Mouse (Mus musculus): ENCODE data around the gene Iqcn.

Gene Iqcn

GRCm38 (mm10) chr8:70757523-70758307 lies 54.5 kb downstream of the Iqcn start:
- DNase-seq: no peak

DNA sequence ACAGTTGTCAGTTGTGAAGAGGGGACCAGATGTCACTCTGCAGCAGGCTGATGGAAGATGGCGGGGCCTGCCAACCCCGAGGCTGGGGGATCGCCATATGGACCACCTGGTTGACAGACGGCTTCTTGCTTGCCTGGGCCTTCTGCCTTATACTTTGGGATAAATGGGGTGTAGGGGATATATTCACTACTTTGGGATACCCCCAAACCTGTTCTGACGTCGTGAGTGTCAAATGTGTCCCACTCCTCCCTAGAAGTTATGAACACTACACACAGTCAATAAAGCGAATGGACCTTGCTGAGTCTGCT lies 55.0 kb downstream of the Iqcn start:
- no peak for DNase-seq

- DNase-seq: peak; percentile 47
Measured at GRCm38 (mm10) chr8:70758616-70759561, 55.6 kb downstream of the Iqcn start.

DNA sequence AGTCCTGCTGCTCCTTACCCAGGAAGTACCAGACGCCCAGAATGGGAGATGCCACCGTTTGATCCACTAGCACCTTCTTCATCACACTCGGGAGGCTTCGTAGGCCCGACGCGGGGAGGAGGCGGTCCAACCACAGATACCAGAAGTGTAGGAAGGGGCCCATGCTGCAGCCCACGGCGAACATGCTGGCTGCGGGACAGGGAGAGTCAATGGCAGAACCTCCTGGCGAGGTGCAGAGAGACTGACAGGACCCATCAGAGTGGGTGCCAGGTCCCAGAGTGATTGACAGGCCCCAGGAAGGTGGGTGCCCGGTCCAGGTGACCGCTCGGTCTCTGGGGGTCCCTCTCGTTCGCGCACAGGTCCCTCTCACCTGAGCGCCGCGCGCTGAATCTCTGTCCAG lies 57.1 kb downstream of the Iqcn start:
- DNase-seq: no peak

DNA sequence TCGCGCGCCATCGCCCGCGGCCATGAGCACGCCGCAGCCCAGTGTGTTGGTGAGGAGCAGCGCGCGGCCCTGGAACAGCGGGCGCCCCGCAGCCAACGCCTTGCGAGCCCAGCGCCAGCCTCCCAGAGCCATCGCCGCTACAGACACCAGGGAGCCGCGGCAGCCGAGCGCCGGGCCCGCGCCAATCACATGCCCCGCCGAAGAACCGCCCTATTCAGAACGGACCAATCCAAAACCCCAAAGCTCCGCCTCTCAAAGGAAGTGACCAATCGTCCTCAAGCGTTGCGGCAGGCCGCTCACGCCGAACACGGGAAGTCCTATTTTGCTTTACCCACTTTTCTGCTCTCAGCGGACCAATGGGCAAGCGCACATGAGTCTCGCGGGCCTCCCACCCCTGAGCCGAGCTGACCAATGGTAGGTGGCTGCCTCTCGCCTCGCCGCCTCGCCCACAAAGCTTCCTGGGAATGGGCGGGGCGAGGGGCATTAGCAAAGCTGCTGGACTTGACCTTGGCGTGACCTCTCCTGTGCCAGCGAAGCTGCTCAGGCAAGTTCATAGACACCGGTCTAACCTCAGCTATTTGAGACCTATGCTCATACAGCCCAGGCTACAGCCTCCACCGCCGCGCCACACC lies 57.6 kb downstream of the Iqcn start, which contains the start of gene Mpv17l2:
Gene Mpv17l2 (minus strand): TSS at position 172 of the 632 bp plus-strand sequence.
- DNase-seq: peak; percentile 92

- no peak for DNase-seq
Measured at GRCm38 (mm10) chr8:70762118-70762517, 58.9 kb downstream of the Iqcn start.

DNA sequence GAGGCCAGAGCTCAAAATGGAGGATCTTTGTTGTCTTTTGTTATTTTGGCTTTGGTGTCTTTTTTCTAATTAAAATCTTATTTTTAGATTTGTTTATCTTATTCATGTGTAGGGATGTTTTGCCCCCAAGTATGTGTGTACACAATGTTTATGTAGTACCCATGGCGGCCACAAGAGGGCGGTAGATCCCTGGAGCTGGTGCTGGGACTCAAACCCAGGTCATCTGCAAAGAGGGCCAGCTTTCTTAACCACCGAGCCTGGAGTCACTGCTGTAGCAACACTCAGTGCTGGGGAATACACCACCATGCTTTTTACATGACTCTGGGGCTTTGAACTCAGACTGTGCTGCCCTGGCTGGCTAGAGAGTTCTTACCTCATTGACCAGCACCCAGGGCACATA lies 60.1 kb downstream of the Iqcn start:
- DNase-seq: peak; percentile 69

GRCm38 (mm10) chr8:70764026-70764425 lies 60.8 kb downstream of the Iqcn start:
- DNase-seq: no peak

GRCm38 (mm10) chr8:70764676-70765075 lies 61.4 kb downstream of the Iqcn start:
- no peak for DNase-seq

DNA sequence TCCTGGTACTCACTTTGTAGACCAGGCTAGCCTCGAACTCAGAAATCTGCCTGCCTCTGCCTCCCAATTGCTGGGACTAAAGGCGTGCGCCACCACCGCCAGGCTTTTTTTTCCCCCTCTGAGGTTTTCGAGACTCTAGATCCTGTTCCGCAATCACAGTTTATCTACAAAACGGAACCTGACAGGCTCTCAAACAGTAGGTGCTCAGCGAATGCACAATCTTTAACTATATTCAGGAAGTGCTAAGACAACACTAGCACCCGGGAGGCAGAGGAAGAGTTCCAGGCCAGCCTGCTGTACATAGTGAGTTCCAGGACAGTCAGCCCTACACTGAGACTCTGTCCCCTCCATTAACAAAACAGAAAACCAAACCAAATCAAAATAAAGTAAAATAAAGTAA lies 62.1 kb downstream of the Iqcn start:
- no peak for DNase-seq

- peak; percentile 47 for DNase-seq
Measured at GRCm38 (mm10) chr8:70765838-70766570, 62.7 kb downstream of the Iqcn start.

DNA sequence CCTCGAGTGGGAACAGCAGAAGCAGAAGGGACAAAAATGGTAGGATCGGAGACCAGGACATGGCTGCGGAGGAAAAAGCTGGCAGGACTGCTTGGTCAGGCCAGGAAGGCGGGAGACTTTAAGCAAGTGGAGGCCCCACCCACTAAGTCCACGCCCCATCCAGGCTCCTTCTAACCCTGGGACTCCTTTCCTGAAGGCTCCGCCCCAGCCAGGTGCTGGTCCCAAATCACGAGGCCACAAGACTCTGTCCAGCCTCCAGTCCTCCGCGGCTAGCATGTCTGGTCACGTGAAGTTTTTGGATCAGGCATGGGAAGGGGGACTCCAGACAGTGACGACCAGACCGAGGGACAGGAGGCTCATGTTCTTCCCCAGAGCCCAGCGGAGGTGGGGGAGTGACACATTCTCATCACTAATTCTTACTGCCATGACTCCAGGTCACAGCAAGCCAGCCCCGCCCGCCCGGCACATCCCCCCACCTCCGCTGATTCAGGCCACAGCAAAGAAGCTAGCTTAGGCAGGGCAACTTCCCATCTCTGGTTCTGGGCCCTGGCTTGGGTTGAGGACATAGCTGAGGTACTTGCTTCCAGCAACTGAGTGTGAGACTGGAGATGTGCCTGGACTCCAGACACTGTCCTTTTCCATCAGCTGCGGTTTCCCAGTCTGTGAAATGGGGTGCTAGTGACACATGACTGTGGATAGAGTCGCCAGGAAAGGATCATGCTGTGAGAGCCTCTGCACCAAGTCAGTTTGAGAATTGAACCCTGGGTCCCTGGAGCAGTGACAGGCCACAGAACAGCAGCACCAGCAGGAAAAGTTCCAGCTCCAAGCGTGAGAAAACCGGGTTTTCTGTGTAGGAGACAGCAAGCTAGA lies 63.5 kb downstream of the Iqcn start:
- DNase-seq: peak; percentile 91
